Mouse (Mus musculus): Measurements from ENCODE around the gene Ap2a2.
A peak's percentile ranks its signal among the peaks of the same experiment; 100 is the strongest.

GRCm38 (mm10) chr7:141666190-141666589 is 104.2 kb downstream of the Ap2a2 start:
- TF ChIP-seq POLR2A (IDR thresholded peaks at IDR 0.05; ENCODE audit: control insufficient read depth in 1 of 2, insufficient read depth in 1 of 2, low read depth in 1 of 2, low read length in 2 of 2, poor library complexity in 1 of 2), result no peak
- peak; percentile 78 to 85 (median 84) for TF ChIP-seq CTCF (IDR thresholded peaks at IDR 0.05 in 2 of 3, conservative IDR thresholded peaks at IDR 0.05 in 1 of 3; ENCODE audit: control insufficient read depth in 1 of 3, insufficient read depth in 1 of 3, low read depth in 2 of 3, low read length in 3 of 3, poor library complexity in 1 of 3, severe bottlenecking in 1 of 3)
- TF ChIP-seq USF2 (IDR thresholded peaks at IDR 0.05; ENCODE audit: borderline replicate concordance in 1 of 2, insufficient read depth in 1 of 2, low read depth in 1 of 2, low read length in 2 of 2), result no peak
- peak; percentile 89 for TF ChIP-seq RAD21 (IDR thresholded peaks at IDR 0.05; ENCODE audit: low read depth, low read length)
- TF ChIP-seq ZKSCAN1 (IDR thresholded peaks at IDR 0.05; ENCODE audit: low read depth, low read length), result no peak
